ENCODE assay signal across 12 mouse cellular contexts in the genomic region with DNA sequence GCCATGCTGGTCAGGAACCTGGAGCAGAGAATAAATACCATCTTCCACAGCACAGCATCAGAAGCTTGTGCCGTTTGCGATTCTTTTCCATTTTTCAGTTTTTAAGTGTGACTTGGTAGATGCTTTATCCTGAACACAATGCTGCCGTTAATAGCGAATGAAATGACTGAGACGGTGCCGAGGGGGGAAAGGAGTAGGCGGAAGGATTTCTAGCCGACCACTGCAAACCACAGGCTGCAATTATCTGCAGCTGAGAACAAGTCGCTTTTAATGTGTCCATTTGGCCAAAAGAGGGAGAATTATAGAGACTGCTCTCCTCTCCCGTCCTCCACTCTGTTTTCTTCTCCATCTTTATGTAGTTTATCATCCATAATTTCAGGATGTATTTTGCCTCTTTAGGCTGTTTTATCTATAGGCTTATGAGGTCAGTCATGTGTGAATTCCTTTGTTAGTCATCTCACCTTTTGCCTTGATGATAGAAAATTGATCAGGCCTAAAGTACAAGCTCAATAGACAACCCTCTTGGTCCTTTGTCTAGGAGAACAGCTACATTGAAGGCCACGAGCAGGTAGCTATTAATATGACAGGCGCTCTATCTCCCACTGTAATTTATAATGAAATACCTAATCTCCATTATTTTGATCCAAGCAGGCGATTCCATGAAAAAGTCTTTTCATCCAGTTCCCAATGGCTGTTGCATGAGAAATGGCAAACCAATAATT.
DNase-seq lines count a peak whose midpoint lies in the region; ATAC-seq and TF ChIP-seq lines count a peak whose summit lies in the region.
"Had no signal": no experiment of that assay in that cellular context is flagged by ENCODE, and none has a peak within 500 bp of the region (broad histone marks: within the 10 kb centered on the region; RNA-seq: fewer than 3 reads in every experiment).

No protein-coding gene starts in this region.

- no peak overlapping the region; the same call in 1 of the 2 replicates for H3K4me3 ChIP-seq in forebrain, embryonic 12.5 days (replicated peaks)
- no peak overlapping the region for H3K4me3 ChIP-seq in hindbrain, embryonic 14.5 days (replicated peaks; ENCODE audit: low read length)
- H3K4me3 ChIP-seq in midbrain, postnatal 0 days (ENCODE audit: low read depth, low read length) = no peak overlapping the region

- H3K4me2 ChIP-seq in forebrain, embryonic 12.5 days = peak overlapping the region; percentile 47
- H3K4me2 ChIP-seq in hindbrain, embryonic 14.5 days (replicated peaks) = peak overlapping the region; percentile 23
- H3K4me2 ChIP-seq in midbrain, postnatal 0 days (ENCODE audit: low read depth, low read length, poor library complexity, severe bottlenecking) = peak overlapping the region; percentile 25
- H3K4me2 ChIP-seq: lung, embryonic 14.5 days had no signal

- peaks cover 29% of the 10 kb centered on the region for H3K4me1 ChIP-seq in forebrain, embryonic 12.5 days
- H3K4me1 ChIP-seq in hindbrain, embryonic 14.5 days (replicated peaks; ENCODE audit: control insufficient read depth, insufficient read depth, low read length) = no peaks in the 10 kb centered on the region
- no peaks in the 10 kb centered on the region for H3K4me1 ChIP-seq in midbrain, postnatal 0 days (ENCODE audit: insufficient read depth, low read length)

- no peaks in the 10 kb centered on the region for H3K36me3 ChIP-seq in forebrain, embryonic 12.5 days (replicated peaks)
- no peaks in the 10 kb centered on the region for H3K36me3 ChIP-seq in hindbrain, embryonic 14.5 days (replicated peaks; ENCODE audit: control insufficient read depth, insufficient read depth)
- no peaks in the 10 kb centered on the region for H3K36me3 ChIP-seq in midbrain, postnatal 0 days (ENCODE audit: insufficient read depth, low read length)

- ATAC-seq in forebrain, embryonic 12.5 days (ENCODE audit: low FRiP score) = peak; percentile 60; the same call in 1 of the 2 replicates
- no peak for ATAC-seq in hindbrain, embryonic 14.5 days (ENCODE audit: low FRiP score)
- ATAC-seq in midbrain, postnatal 0 days (ENCODE audit: low FRiP score) = no peak

- H3K27ac ChIP-seq in forebrain, embryonic 12.5 days = peak overlapping the region; percentile 78
- no peak overlapping the region for H3K27ac ChIP-seq in hindbrain, embryonic 14.5 days
- peak overlapping the region; percentile 58 for H3K27ac ChIP-seq in midbrain, postnatal 0 days (ENCODE audit: low read depth, low read length)

- H3K27me3 ChIP-seq in forebrain, embryonic 12.5 days = peaks cover 8% of the 10 kb centered on the region
- H3K27me3 ChIP-seq in hindbrain, embryonic 14.5 days (ENCODE audit: control insufficient read depth, insufficient read depth, low read length) = no peaks in the 10 kb centered on the region; the same call in 1 of the 2 replicates
- H3K27me3 ChIP-seq in midbrain, postnatal 0 days (ENCODE audit: insufficient read depth, low read length) = peaks cover 4% of the 10 kb centered on the region; the same call in 1 of the 2 replicates

- H3K9ac ChIP-seq in forebrain, embryonic 12.5 days = 0 out of 2 replicates have a peak overlapping the region, but pooled peaks have one; percentile 44
- H3K9ac ChIP-seq in hindbrain, embryonic 14.5 days = peak overlapping the region; percentile 46; the same call in 1 of the 2 replicates
- 0 out of 2 replicates have a peak overlapping the region, but pooled peaks have one; percentile 14 for H3K9ac ChIP-seq in midbrain, postnatal 0 days (replicated peaks; ENCODE audit: low read length, poor library complexity, severe bottlenecking)
- H3K9ac ChIP-seq: lung, embryonic 14.5 days had no signal

- no peaks in the 10 kb centered on the region for H3K9me3 ChIP-seq in forebrain, embryonic 12.5 days
- no peaks in the 10 kb centered on the region for H3K9me3 ChIP-seq in hindbrain, embryonic 14.5 days (ENCODE audit: control insufficient read depth, low read length)
- H3K9me3 ChIP-seq in midbrain, postnatal 0 days (ENCODE audit: low read length) = no peaks in the 10 kb centered on the region

- peak; percentile 15 for DNase-seq in embryo, embryonic 10.5 days (ENCODE audit: low spot score)
- peak; percentile 42 for DNase-seq in hindbrain, embryonic 14.5 days (ENCODE audit: low spot score)
- peak; percentile 22 for DNase-seq in midbrain, postnatal 0 days (ENCODE audit: low spot score)
- no peak for DNase-seq in right cerebral cortex, postnatal 10 days (ENCODE audit: low spot score in 2 of 2)
- DNase-seq in adrenal gland, postnatal 25 days = no peak
- DNase-seq in spleen, postnatal 14 days (ENCODE audit: low spot score in 2 of 2) = no peak
- DNase-seq: cerebellum, adult 2 months; heart, postnatal 4 days; kidney, adult 2 months; lung, embryonic 14.5 days; right cerebral cortex, postnatal 25 days had no signal

- no peak for TF ChIP-seq CTCF in midbrain, postnatal 0 days (IDR thresholded peaks at IDR 0.05)

- WGBS in forebrain, embryonic 12.5 days = 23% methylated on average over 13 of the region's 13 CpGs
- 39% methylated on average over 13 of the region's 13 CpGs for WGBS in hindbrain, embryonic 14.5 days
- 30% methylated on average over 13 of the region's 13 CpGs for WGBS in midbrain, postnatal 0 days

Comparison
In these comparisons a context has a peak if more than half of its experiments do, and no peak if none do; other contexts are left out.
1. DNase-seq: peak in embryo, embryonic 10.5 days (single experiment), hindbrain, embryonic 14.5 days (single experiment) and midbrain, postnatal 0 days (single experiment); none in right cerebral cortex, postnatal 10 days (0 of 2), adrenal gland, postnatal 25 days (single experiment) and spleen, postnatal 14 days (0 of 2).
2. Peak in every context shown above with its lines, with median percentiles within 50 percentile points of each other: H3K4me2 ChIP-seq and H3K9ac ChIP-seq.